Mouse (Mus musculus) embryonic facial prominence, embryonic 11.5 days (tissue): Measurements from ENCODE around the gene Rexo1. TPM values are rescaled to one million over a fixed set of nuclear protein-coding genes. Genes with fewer than 3 reads are reported as not detected.

Experiments
- ATAC-seq: fragments of 200-750 bp; cut with Nextera tagmentation; replicated peaks from 2 replicates; pipeline ENCODE4 v1.8.0; 2017; ENCODE audit warnings: low read depth; ENCODE audit not compliant: insufficient number of reproducible peaks, low FRiP score, low TSS enrichment
- DNase-seq: peaks from one replicate; pipeline ENCODE4 v3.0.0-alpha.2; 2015; ENCODE audit warnings: low spot score
- H3K27ac ChIP-seq: fragments of 300-500 bp; sonication (generic); replicated peaks from 2 replicates; pipeline ENCODE4 v1.5.1; 2014; ENCODE audit warnings: mild to moderate bottlenecking, low read depth, low read length, control low read depth
- H3K27me3 ChIP-seq: fragments of 300-500 bp; sonication (generic); 2 replicates; pipeline ENCODE4 v1.6.1; 2014; ENCODE audit warnings: mild to moderate bottlenecking, low read length, moderate library complexity, mixed read lengths; ENCODE audit not compliant: control insufficient read depth, insufficient read depth
- H3K36me3 ChIP-seq: fragments of 300-500 bp; sonication (generic); replicated peaks from 2 replicates; pipeline ENCODE4 v1.6.1; 2014; ENCODE audit warnings: low read depth, mild to moderate bottlenecking, low read length, moderate library complexity, mixed read lengths; ENCODE audit not compliant: control insufficient read depth, insufficient read depth
- H3K4me1 ChIP-seq: fragments of 300-500 bp; sonication (generic); 2 replicates; pipeline ENCODE4 v1.6.1; 2014; ENCODE audit warnings: low read length, mixed read lengths; ENCODE audit not compliant: control insufficient read depth, insufficient read depth
- H3K4me2 ChIP-seq: fragments of 300-500 bp; sonication (generic); 2 replicates; pipeline ENCODE4 v1.6.1; 2014; ENCODE audit warnings: low read depth, mild to moderate bottlenecking, control low read depth, low read length, moderate library complexity
- H3K4me3 ChIP-seq: fragments of 300-500 bp; sonication (generic); 2 replicates; pipeline ENCODE4 v1.5.1; 2014; ENCODE audit warnings: low read depth, low read length, control low read depth
- H3K9ac ChIP-seq: fragments of 300-500 bp; sonication (generic); replicated peaks from 2 replicates; pipeline ENCODE4 v1.6.1; 2014; ENCODE audit warnings: mild to moderate bottlenecking, control low read depth, low read length
- H3K9me3 ChIP-seq: fragments of 300-500 bp; sonication (generic); replicated peaks from 2 replicates; pipeline ENCODE4 v1.6.1; 2016; ENCODE audit warnings: mild to moderate bottlenecking, low read length, inconsistent platforms, mixed read lengths; ENCODE audit not compliant: control insufficient read depth
- WGBS: fragments of 180-500 bp; shearing (Covaris S2); extraction: QIAGEN DNeasy Blood & Tissue Kit; methylation state at CpG from one replicate; pipeline ENCODE4 v1.1.7; 2014; 5-methylcytosine and 5-hydroxymethylcytosine counted together
- polyA plus RNA-seq: library from polyadenylated mRNA; unstranded; fragments of >200 nt; fragmentation: Nextera tagmentation; extraction: Ambion mirVana; gene quantifications from 2 replicates; pipeline ENCODE4 v1.2.1, GENCODE M21; 2014

Gene Rexo1
- polyA plus RNA-seq, 1 experiment from 2014 or later: 17.1 TPM

DNA sequence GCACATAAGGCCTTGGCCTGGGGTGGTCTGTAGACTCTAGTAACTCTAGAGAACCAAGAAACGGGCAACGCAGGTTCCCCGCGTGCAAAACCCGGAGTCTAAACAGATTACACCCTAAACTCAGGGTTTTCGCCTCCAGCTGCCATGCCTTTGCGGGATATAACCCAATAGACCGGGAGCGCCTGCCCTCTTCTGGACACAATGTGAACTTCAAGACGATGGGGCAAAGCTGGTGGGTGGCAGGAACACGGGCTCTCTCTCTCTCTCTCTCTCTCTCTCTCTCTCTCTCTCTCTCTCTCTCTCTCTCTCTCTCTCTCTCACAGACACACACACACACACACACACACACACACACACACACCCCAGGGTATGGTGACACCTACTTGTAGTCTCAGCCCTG lies 55.1 kb downstream of the Rexo1 start:
- Histone ChIP-seq H3K4me1 (no peaks in the 10 kb centered on the region), H3K4me3 (no peak overlapping the region), H3K27ac (no peak overlapping the region), H3K36me3 (no peaks in the 10 kb centered on the region), H3K4me2 (no peak overlapping the region), H3K27me3 (peaks cover 42% of the 10 kb centered on the region), H3K9me3 (no peaks in the 10 kb centered on the region), H3K9ac (no peak overlapping the region)
- DNase-seq (peak; percentile 84), ATAC-seq (no peak)
- WGBS: 0% methylated on average over 11 of the region's 11 CpGs

- peaks cover 57% of the 10 kb centered on the region for H3K27me3 ChIP-seq
- ATAC-seq (0 out of 2 replicates have a peak, but pooled peaks have one; percentile 36), DNase-seq (no peak)
- no peaks in the 10 kb centered on the region for H3K4me1 ChIP-seq
- no peak overlapping the region for H3K4me3 ChIP-seq
- no peaks in the 10 kb centered on the region for H3K9me3 ChIP-seq
- WGBS: 1% methylated on average over 9 of the region's 9 CpGs
- no peaks in the 10 kb centered on the region for H3K36me3 ChIP-seq
- no peak overlapping the region for H3K4me2 ChIP-seq
- no peak overlapping the region for H3K27ac ChIP-seq
- H3K9ac ChIP-seq: no peak overlapping the region
These were observed 56.6 kb downstream of the Rexo1 start for GRCm38 (mm10) chr10:80504724-80505123.

DNA sequence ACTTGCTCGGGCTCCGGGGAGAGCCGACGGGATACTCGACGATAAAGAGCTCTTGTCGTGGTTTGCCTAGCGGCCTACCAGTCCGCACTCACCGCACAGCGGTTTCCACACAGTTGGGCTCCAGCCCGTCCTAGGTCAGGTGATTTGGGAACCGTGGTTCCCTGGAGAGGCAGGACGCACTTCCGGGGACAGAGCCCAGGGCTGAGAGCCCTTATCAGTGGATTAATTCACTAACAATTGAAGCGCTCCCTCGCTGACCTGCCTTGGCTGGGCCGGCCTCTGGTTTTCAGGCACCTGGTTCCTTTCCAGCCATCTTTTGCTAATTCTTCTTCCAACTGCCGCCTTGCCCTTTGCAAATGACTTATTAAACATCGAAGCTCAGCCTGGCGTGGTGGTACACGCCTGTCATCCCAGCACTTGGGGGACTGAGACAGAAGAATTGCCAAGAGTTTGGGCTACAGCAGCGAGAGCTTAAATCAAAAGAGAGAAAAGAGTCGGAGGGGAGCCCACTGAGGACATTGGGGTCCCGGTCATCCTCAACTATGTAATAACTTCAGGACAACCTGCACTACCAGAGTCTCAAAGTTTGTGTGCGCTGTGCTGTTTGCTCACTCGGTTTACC lies 57.6 kb downstream of the Rexo1 start:
- DNase-seq (no peak), ATAC-seq (no peak)
- under 1% methylated on average over 27 of the region's 27 CpGs for WGBS
- H3K9me3 ChIP-seq: no peaks in the 10 kb centered on the region
- no peak overlapping the region for H3K27ac ChIP-seq
- H3K4me2 ChIP-seq: no peak overlapping the region
- no peak overlapping the region for H3K9ac ChIP-seq
- H3K36me3 ChIP-seq: no peaks in the 10 kb centered on the region
- H3K4me3 ChIP-seq: no peak overlapping the region
- no peaks in the 10 kb centered on the region for H3K4me1 ChIP-seq
- peaks cover 65% of the 10 kb centered on the region for H3K27me3 ChIP-seq

GRCm38 (mm10) chr10:80502819-80503314 lies 58.5 kb downstream of the Rexo1 start:
- ATAC-seq (no peak), DNase-seq (no peak)
- whole genome bisulfite sequencing: under 1% methylated on average over 22 of the region's 22 CpGs
- no peak overlapping the region for H3K27ac ChIP-seq
- no peak overlapping the region for H3K4me2 ChIP-seq
- H3K27me3 ChIP-seq: peaks cover 73% of the 10 kb centered on the region
- H3K36me3 ChIP-seq: no peaks in the 10 kb centered on the region
- H3K9me3 ChIP-seq: no peaks in the 10 kb centered on the region
- no peak overlapping the region for H3K4me3 ChIP-seq
- no peak overlapping the region for H3K9ac ChIP-seq
- no peaks in the 10 kb centered on the region for H3K4me1 ChIP-seq

DNA sequence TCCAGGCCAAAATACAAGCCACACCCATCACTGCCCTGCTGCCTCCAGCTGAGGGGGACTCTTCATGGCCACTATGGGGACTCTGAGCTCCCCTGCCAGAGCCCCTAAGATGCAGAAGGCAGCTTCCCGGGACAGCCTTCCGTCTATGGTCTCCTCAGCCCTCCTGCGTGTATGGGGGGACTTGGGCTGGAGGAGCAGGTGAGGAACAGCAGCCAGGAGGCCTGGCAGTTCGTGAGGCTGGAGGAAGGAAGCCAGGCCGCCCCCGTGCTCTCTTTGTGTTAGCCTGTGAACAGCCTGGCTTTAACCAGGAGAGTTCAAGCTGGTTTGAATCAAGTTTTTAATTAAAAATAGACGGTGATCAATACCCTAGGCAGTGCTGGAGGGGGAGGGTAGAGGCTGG lies 59.1 kb downstream of the Rexo1 start:
- Histone ChIP-seq H3K9me3 (no peaks in the 10 kb centered on the region), H3K36me3 (no peaks in the 10 kb centered on the region), H3K9ac (no peak overlapping the region), H3K27me3 (peaks cover 79% of the 10 kb centered on the region), H3K4me2 (no peak overlapping the region), H3K4me1 (no peaks in the 10 kb centered on the region), H3K4me3 (no peak overlapping the region), H3K27ac (no peak overlapping the region)
- WGBS: 0% methylated on average over 7 of the region's 7 CpGs
- DNase-seq (no peak), ATAC-seq (no peak)

- H3K4me3 ChIP-seq: no peak overlapping the region
- DNase-seq (no peak), ATAC-seq (no peak)
- H3K9ac ChIP-seq: no peak overlapping the region
- peaks cover 99% of the 10 kb centered on the region for H3K27me3 ChIP-seq
- no peak overlapping the region for H3K4me2 ChIP-seq
- no peaks in the 10 kb centered on the region for H3K9me3 ChIP-seq
- 1% methylated on average over 20 of the region's 20 CpGs for WGBS
- no peak overlapping the region for H3K27ac ChIP-seq
- H3K36me3 ChIP-seq: no peaks in the 10 kb centered on the region
- peaks cover 10% of the 10 kb centered on the region for H3K4me1 ChIP-seq
These were observed 64.9 kb downstream of the Rexo1 start for GRCm38 (mm10) chr10:80496421-80496820.

- H3K27ac ChIP-seq: no peak overlapping the region
- H3K27me3 ChIP-seq: peaks cover 99% of the 10 kb centered on the region
- H3K9me3 ChIP-seq: no peaks in the 10 kb centered on the region
- peak overlapping the region; percentile 8; the same call in 1 of the 2 replicates for H3K4me3 ChIP-seq
- ATAC-seq: no peak
- under 1% methylated on average over 33 of the region's 35 CpGs for WGBS
- H3K4me2 ChIP-seq: peak overlapping the region; percentile 58
- H3K36me3 ChIP-seq: no peaks in the 10 kb centered on the region
- H3K9ac ChIP-seq: no peak overlapping the region; the same call in 1 of the 2 replicates
- peaks cover 10% of the 10 kb centered on the region for H3K4me1 ChIP-seq
- no peak for DNase-seq
These were observed 65.5 kb downstream of the Rexo1 start for GRCm38 (mm10) chr10:80495901-80496300.

- DNase-seq (peak; percentile 59), ATAC-seq (peak; percentile 22; the same call in 1 of the 2 replicates)
- Histone ChIP-seq H3K4me3 (peak within 1 kb of the TSS; percentile 35), H3K27me3 (peaks cover 99% of the 10 kb centered on the region), H3K9ac (no peak within 1 kb of the TSS; the same call in 1 of the 2 replicates), H3K4me2 (peak within 1 kb of the TSS; percentile 58), H3K36me3 (no peaks in the 10 kb centered on the region), H3K4me1 (peaks cover 10% of the 10 kb centered on the region), H3K27ac (no peak within 1 kb of the TSS), H3K9me3 (no peaks in the 10 kb centered on the region)
- WGBS: under 1% methylated on average over 41 of the region's 42 CpGs
These were observed 66.6 kb downstream of the Rexo1 start, which contains the start of gene Onecut3 for GRCm38 (mm10) chr10:80494732-80495131. Gene Onecut3 (plus strand): TSS chr10:80494835.
